Mouse (Mus musculus): ENCODE results near the gene Stt3b.

Stt3b gene

GRCm38 (mm10) chr9:115310346-115311222 lies at the start of gene Stt3b:
Gene Stt3b (minus strand): TSS chr9:115310421.
- no peak for TF ChIP-seq GATA4 (IDR thresholded peaks at IDR 0.05; ENCODE audit: insufficient replicate concordance, low read length)

- TF ChIP-seq GATA4 (IDR thresholded peaks at IDR 0.05; ENCODE audit: insufficient replicate concordance, low read length) = no peak
These were observed 48.2 kb upstream of the Stt3b start for GRCm38 (mm10) chr9:115358421-115358820.

GRCm38 (mm10) chr9:115357996-115358395 lies 47.8 kb upstream of the Stt3b start:
- no peak for TF ChIP-seq GATA4 (IDR thresholded peaks at IDR 0.05; ENCODE audit: insufficient replicate concordance, low read length)

GRCm38 (mm10) chr9:115356731-115357458 lies 46.7 kb upstream of the Stt3b start:
- TF ChIP-seq GATA4 (IDR thresholded peaks at IDR 0.05; ENCODE audit: insufficient replicate concordance, low read length) = no peak

- TF ChIP-seq GATA4 (IDR thresholded peaks at IDR 0.05; ENCODE audit: insufficient replicate concordance, low read length) = no peak
These were observed 45.8 kb upstream of the Stt3b start for GRCm38 (mm10) chr9:115355972-115356371.

- TF ChIP-seq GATA4 (IDR thresholded peaks at IDR 0.05; ENCODE audit: insufficient replicate concordance, low read length) = no peak
These were observed 39.7 kb upstream of the Stt3b start for GRCm38 (mm10) chr9:115349741-115350512.

- no peak for TF ChIP-seq GATA4 (IDR thresholded peaks at IDR 0.05; ENCODE audit: insufficient replicate concordance, low read length)
These were observed 38.9 kb upstream of the Stt3b start for GRCm38 (mm10) chr9:115349106-115349505.

GRCm38 (mm10) chr9:115344930-115345329 lies 34.7 kb upstream of the Stt3b start:
- no peak for TF ChIP-seq GATA4 (IDR thresholded peaks at IDR 0.05; ENCODE audit: insufficient replicate concordance, low read length)

GRCm38 (mm10) chr9:115341576-115341975 lies 31.4 kb upstream of the Stt3b start:
- no peak for TF ChIP-seq GATA4 (IDR thresholded peaks at IDR 0.05; ENCODE audit: insufficient replicate concordance, low read length)

- no peak for TF ChIP-seq GATA4 (IDR thresholded peaks at IDR 0.05; ENCODE audit: insufficient replicate concordance, low read length)
These were observed 30.1 kb upstream of the Stt3b start for GRCm38 (mm10) chr9:115340212-115340815.

- no peak for TF ChIP-seq GATA4 (IDR thresholded peaks at IDR 0.05; ENCODE audit: insufficient replicate concordance, low read length)
These were observed 28.6 kb upstream of the Stt3b start for GRCm38 (mm10) chr9:115338816-115339215.

GRCm38 (mm10) chr9:115333016-115333415 lies 22.8 kb upstream of the Stt3b start:
- TF ChIP-seq GATA4 (IDR thresholded peaks at IDR 0.05; ENCODE audit: insufficient replicate concordance, low read length) = peak; percentile 70; the same call in 1 of the 2 replicates

- no peak for TF ChIP-seq GATA4 (IDR thresholded peaks at IDR 0.05; ENCODE audit: insufficient replicate concordance, low read length)
These were observed 22.1 kb upstream of the Stt3b start for GRCm38 (mm10) chr9:115332339-115332738.

GRCm38 (mm10) chr9:115330861-115331476 lies 20.7 kb upstream of the Stt3b start:
- TF ChIP-seq GATA4 (IDR thresholded peaks at IDR 0.05; ENCODE audit: insufficient replicate concordance, low read length) = no peak

- no peak for TF ChIP-seq GATA4 (IDR thresholded peaks at IDR 0.05; ENCODE audit: insufficient replicate concordance, low read length)
These were observed 16.3 kb upstream of the Stt3b start for GRCm38 (mm10) chr9:115326533-115326890.
